Mouse (Mus musculus) embryonic facial prominence, embryonic 11.5 days (tissue): Measurements from ENCODE around the gene Ptprf. TPM values are rescaled to one million over a fixed set of nuclear protein-coding genes. Genes with fewer than 3 reads are reported as not detected.
A peak's percentile ranks its signal among the peaks of the same experiment; 100 is the strongest.

Experiments
- ATAC-seq: fragments of 200-750 bp; cut with Nextera tagmentation; replicated peaks from 2 replicates; pipeline ENCODE4 v1.8.0; 2017; ENCODE audit warnings: low read depth; ENCODE audit not compliant: insufficient number of reproducible peaks, low FRiP score, low TSS enrichment
- DNase-seq: peaks from one replicate; pipeline ENCODE4 v3.0.0-alpha.2; 2015; ENCODE audit warnings: low spot score
- H3K27ac ChIP-seq: fragments of 300-500 bp; sonication (generic); replicated peaks from 2 replicates; pipeline ENCODE4 v1.5.1; 2014; ENCODE audit warnings: mild to moderate bottlenecking, low read depth, low read length, control low read depth
- H3K27me3 ChIP-seq: fragments of 300-500 bp; sonication (generic); 2 replicates; pipeline ENCODE4 v1.6.1; 2014; ENCODE audit warnings: mild to moderate bottlenecking, low read length, moderate library complexity, mixed read lengths; ENCODE audit not compliant: control insufficient read depth, insufficient read depth
- H3K36me3 ChIP-seq: fragments of 300-500 bp; sonication (generic); replicated peaks from 2 replicates; pipeline ENCODE4 v1.6.1; 2014; ENCODE audit warnings: low read depth, mild to moderate bottlenecking, low read length, moderate library complexity, mixed read lengths; ENCODE audit not compliant: control insufficient read depth, insufficient read depth
- H3K4me1 ChIP-seq: fragments of 300-500 bp; sonication (generic); 2 replicates; pipeline ENCODE4 v1.6.1; 2014; ENCODE audit warnings: low read length, mixed read lengths; ENCODE audit not compliant: control insufficient read depth, insufficient read depth
- H3K4me2 ChIP-seq: fragments of 300-500 bp; sonication (generic); 2 replicates; pipeline ENCODE4 v1.6.1; 2014; ENCODE audit warnings: low read depth, mild to moderate bottlenecking, control low read depth, low read length, moderate library complexity
- H3K4me3 ChIP-seq: fragments of 300-500 bp; sonication (generic); 2 replicates; pipeline ENCODE4 v1.5.1; 2014; ENCODE audit warnings: low read depth, low read length, control low read depth
- H3K9ac ChIP-seq: fragments of 300-500 bp; sonication (generic); replicated peaks from 2 replicates; pipeline ENCODE4 v1.6.1; 2014; ENCODE audit warnings: mild to moderate bottlenecking, control low read depth, low read length
- H3K9me3 ChIP-seq: fragments of 300-500 bp; sonication (generic); replicated peaks from 2 replicates; pipeline ENCODE4 v1.6.1; 2016; ENCODE audit warnings: mild to moderate bottlenecking, low read length, inconsistent platforms, mixed read lengths; ENCODE audit not compliant: control insufficient read depth
- WGBS: fragments of 180-500 bp; shearing (Covaris S2); extraction: QIAGEN DNeasy Blood & Tissue Kit; methylation state at CpG from one replicate; pipeline ENCODE4 v1.1.7; 2014; 5-methylcytosine and 5-hydroxymethylcytosine counted together
- polyA plus RNA-seq: library from polyadenylated mRNA; unstranded; fragments of >200 nt; fragmentation: Nextera tagmentation; extraction: Ambion mirVana; gene quantifications from 2 replicates; pipeline ENCODE4 v1.2.1, GENCODE M21; 2014

Ptprf gene
- polyA plus RNA-seq, 1 experiment from 2014 or later = 46.3 TPM

GRCm38 (mm10) chr4:118245847-118246246, 45.4 kb downstream of the Ptprf start:
- DNase-seq = no peak
- WGBS = 90% methylated on average over 14 of the region's 14 CpGs
- Histone ChIP-seq H3K27ac (no peak overlapping the region), H3K4me2 (no peak overlapping the region), H3K36me3 (peaks cover 9% of the 10 kb centered on the region), H3K4me1 (no peaks in the 10 kb centered on the region), H3K4me3 (no peak overlapping the region), H3K27me3 (no peaks in the 10 kb centered on the region), H3K9ac (no peak overlapping the region), H3K9me3 (no peaks in the 10 kb centered on the region)
- no peak for ATAC-seq

GRCm38 (mm10) chr4:118243791-118244190, 47.4 kb downstream of the Ptprf start:
- Histone ChIP-seq H3K27me3 (no peaks in the 10 kb centered on the region), H3K9me3 (no peaks in the 10 kb centered on the region), H3K36me3 (peaks cover 6% of the 10 kb centered on the region), H3K27ac (no peak overlapping the region), H3K4me1 (no peaks in the 10 kb centered on the region), H3K4me3 (no peak overlapping the region), H3K4me2 (no peak overlapping the region), H3K9ac (no peak overlapping the region)
- 62% methylated on average over 7 of the region's 7 CpGs for WGBS
- ATAC-seq = 0 out of 2 replicates have a peak, but pooled peaks have one; percentile 32
- no peak for DNase-seq

- no peak overlapping the region for H3K27ac ChIP-seq
- no peaks in the 10 kb centered on the region for H3K9me3 ChIP-seq
- peaks cover 6% of the 10 kb centered on the region for H3K36me3 ChIP-seq
- H3K4me2 ChIP-seq = no peak overlapping the region
- no peaks in the 10 kb centered on the region for H3K27me3 ChIP-seq
- H3K4me3 ChIP-seq = no peak overlapping the region
- ATAC-seq (no peak), DNase-seq (no peak)
- WGBS = 76% methylated on average over 11 of the region's 11 CpGs
- no peaks in the 10 kb centered on the region for H3K4me1 ChIP-seq
- H3K9ac ChIP-seq = no peak overlapping the region
Measured at GRCm38 (mm10) chr4:118243298-118243697, 47.9 kb downstream of the Ptprf start.

- H3K4me2 ChIP-seq = no peak overlapping the region
- ATAC-seq (no peak), DNase-seq (no peak)
- no peak overlapping the region for H3K27ac ChIP-seq
- H3K4me3 ChIP-seq = no peak overlapping the region
- H3K9me3 ChIP-seq = no peaks in the 10 kb centered on the region
- peaks cover 4% of the 10 kb centered on the region for H3K36me3 ChIP-seq
- 89% methylated on average over 16 of the region's 16 CpGs for WGBS
- no peaks in the 10 kb centered on the region for H3K27me3 ChIP-seq
- no peaks in the 10 kb centered on the region for H3K4me1 ChIP-seq
- H3K9ac ChIP-seq = no peak overlapping the region
Measured at GRCm38 (mm10) chr4:118239960-118240689, 51.1 kb downstream of the Ptprf start.

GRCm38 (mm10) chr4:118238666-118239065, 52.5 kb downstream of the Ptprf start:
- 92% methylated on average over 6 of the region's 6 CpGs for WGBS
- H3K27ac ChIP-seq = no peak overlapping the region
- H3K36me3 ChIP-seq = peaks cover 10% of the 10 kb centered on the region
- H3K4me1 ChIP-seq = no peaks in the 10 kb centered on the region
- DNase-seq (no peak), ATAC-seq (no peak)
- H3K9me3 ChIP-seq = no peaks in the 10 kb centered on the region
- no peak overlapping the region for H3K4me2 ChIP-seq
- H3K4me3 ChIP-seq = no peak overlapping the region
- no peaks in the 10 kb centered on the region for H3K27me3 ChIP-seq
- H3K9ac ChIP-seq = no peak overlapping the region

GRCm38 (mm10) chr4:118236871-118237270, 54.3 kb downstream of the Ptprf start:
- no peak overlapping the region for H3K4me2 ChIP-seq
- H3K9me3 ChIP-seq = no peaks in the 10 kb centered on the region
- DNase-seq = no peak
- no peak overlapping the region for H3K4me3 ChIP-seq
- 89% methylated on average over 9 of the region's 9 CpGs for WGBS
- no peaks in the 10 kb centered on the region for H3K4me1 ChIP-seq
- no peak for ATAC-seq
- no peaks in the 10 kb centered on the region for H3K27me3 ChIP-seq
- H3K27ac ChIP-seq = no peak overlapping the region
- peaks cover 10% of the 10 kb centered on the region for H3K36me3 ChIP-seq
- no peak overlapping the region for H3K9ac ChIP-seq

GRCm38 (mm10) chr4:118234711-118235388, 56.4 kb downstream of the Ptprf start:
- WGBS = 50% methylated on average over 11 of the region's 11 CpGs

GRCm38 (mm10) chr4:118233886-118234285, 57.3 kb downstream of the Ptprf start:
- no peak overlapping the region for H3K27ac ChIP-seq
- DNase-seq (no peak), ATAC-seq (no peak)
- H3K27me3 ChIP-seq = no peaks in the 10 kb centered on the region
- 76% methylated on average over 2 of the region's 2 CpGs for WGBS
- H3K36me3 ChIP-seq = peaks cover 12% of the 10 kb centered on the region
- H3K4me2 ChIP-seq = no peak overlapping the region
- H3K9me3 ChIP-seq = no peaks in the 10 kb centered on the region
- H3K4me1 ChIP-seq = no peaks in the 10 kb centered on the region
- no peak overlapping the region for H3K9ac ChIP-seq
- no peak overlapping the region for H3K4me3 ChIP-seq

More at GRCm38 (mm10) chr4:118234711-118235388, 56.4 kb downstream of the Ptprf start:
- no peaks in the 10 kb centered on the region for H3K27me3 ChIP-seq
- H3K4me1 ChIP-seq = no peaks in the 10 kb centered on the region
- H3K27ac ChIP-seq = no peak overlapping the region
- ATAC-seq = no peak
- H3K4me2 ChIP-seq = no peak overlapping the region
- peaks cover 11% of the 10 kb centered on the region for H3K36me3 ChIP-seq
- DNase-seq = no peak
- no peak overlapping the region for H3K9ac ChIP-seq
- no peaks in the 10 kb centered on the region for H3K9me3 ChIP-seq
- H3K4me3 ChIP-seq = no peak overlapping the region
